Mouse (Mus musculus) heart, embryonic 14.5 days (tissue): ENCODE data around the gene Fam216a. TPM values are rescaled to one million over a fixed set of nuclear protein-coding genes. Genes with fewer than 3 reads are reported as not detected.
A peak's percentile ranks its signal among the peaks of the same experiment; 100 is the strongest.

Source experiments
- ATAC-seq: fragments of 200-750 bp; cut with Nextera tagmentation; 2 replicates; pipeline ENCODE4 v1.8.0; 2017; ENCODE audit warnings: low read depth, moderate TSS enrichment; ENCODE audit not compliant: insufficient number of reproducible peaks, insufficient read depth, low FRiP score
- H3K27ac ChIP-seq, 2 experiments: fragments of 200-500 bp in 1 of 2; fragments of 300-500 bp in 1 of 2; sonication (generic) in 1 of 2; replicated peaks in 1 of 2; 2 replicates each; pipeline ENCODE4 v1.5.1; 2012 to 2014; ENCODE audit warnings: low read depth in 2 of 2, low read length in 2 of 2, control low read depth in 1 of 2, mild to moderate bottlenecking in 1 of 2, mixed read lengths in 1 of 2; ENCODE audit not compliant: control insufficient read depth in 1 of 2, insufficient read depth in 1 of 2
- H3K27me3 ChIP-seq: fragments of 300-500 bp; sonication (generic); 2 replicates; pipeline ENCODE4 v1.6.1; 2014; ENCODE audit warnings: mild to moderate bottlenecking, low read length, control low read depth; ENCODE audit not compliant: control insufficient read depth, insufficient read depth
- H3K36me3 ChIP-seq: fragments of 300-500 bp; sonication (generic); 2 replicates; pipeline ENCODE4 v1.6.1; 2014; ENCODE audit warnings: mild to moderate bottlenecking, control low read depth, low read length, mixed read lengths; ENCODE audit not compliant: control insufficient read depth, insufficient read depth
- H3K4me1 ChIP-seq, 2 experiments: fragments of 200-500 bp in 1 of 2; fragments of 300-500 bp in 1 of 2; sonication (generic) in 1 of 2; 2 replicates each; pipeline ENCODE4 v1.6.1; 2012 to 2014; ENCODE audit warnings: low read length in 2 of 2, control low read depth in 1 of 2, mixed read lengths in 1 of 2; ENCODE audit not compliant: control insufficient read depth in 2 of 2, insufficient read depth in 2 of 2
- H3K4me2 ChIP-seq: fragments of 300-500 bp; sonication (generic); 2 replicates; pipeline ENCODE4 v1.6.1; 2014; ENCODE audit warnings: mild to moderate bottlenecking, low read length
- H3K4me3 ChIP-seq, 2 experiments: fragments of 200-500 bp in 1 of 2; fragments of 300-500 bp in 1 of 2; sonication (generic) in 1 of 2; 2 replicates each; pipeline ENCODE4 v1.5.1; 2012 to 2014; ENCODE audit warnings: low read length in 2 of 2, mild to moderate bottlenecking in 2 of 2, control low read depth in 1 of 2, low read depth in 1 of 2, moderate library complexity in 1 of 2; ENCODE audit not compliant: control insufficient read depth in 1 of 2, insufficient read depth in 1 of 2
- H3K9ac ChIP-seq: fragments of 300-500 bp; sonication (generic); 2 replicates; pipeline ENCODE4 v1.6.1; 2014; ENCODE audit warnings: mild to moderate bottlenecking, low read length
- H3K9me3 ChIP-seq: fragments of 300-500 bp; sonication (generic); 2 replicates; pipeline ENCODE4 v1.6.1; 2016; ENCODE audit warnings: low read length, control low read depth; ENCODE audit not compliant: control insufficient read depth
- WGBS: fragments of 180-500 bp; shearing (Covaris S2); extraction: QIAGEN DNeasy Blood & Tissue Kit; methylation state at CpG from one replicate; pipeline ENCODE4 v1.1.7; 2014; 5-methylcytosine and 5-hydroxymethylcytosine counted together
- polyA plus RNA-seq: library from polyadenylated mRNA; unstranded; fragments of >200 nt; fragmentation: Nextera tagmentation; extraction: Ambion mirVana; gene quantifications from 2 replicates; pipeline ENCODE4 v1.2.1, GENCODE M21; 2014

Fam216a gene
- polyA plus RNA-seq, 1 experiment from 2014 or later, result 64.5 TPM

DNA sequence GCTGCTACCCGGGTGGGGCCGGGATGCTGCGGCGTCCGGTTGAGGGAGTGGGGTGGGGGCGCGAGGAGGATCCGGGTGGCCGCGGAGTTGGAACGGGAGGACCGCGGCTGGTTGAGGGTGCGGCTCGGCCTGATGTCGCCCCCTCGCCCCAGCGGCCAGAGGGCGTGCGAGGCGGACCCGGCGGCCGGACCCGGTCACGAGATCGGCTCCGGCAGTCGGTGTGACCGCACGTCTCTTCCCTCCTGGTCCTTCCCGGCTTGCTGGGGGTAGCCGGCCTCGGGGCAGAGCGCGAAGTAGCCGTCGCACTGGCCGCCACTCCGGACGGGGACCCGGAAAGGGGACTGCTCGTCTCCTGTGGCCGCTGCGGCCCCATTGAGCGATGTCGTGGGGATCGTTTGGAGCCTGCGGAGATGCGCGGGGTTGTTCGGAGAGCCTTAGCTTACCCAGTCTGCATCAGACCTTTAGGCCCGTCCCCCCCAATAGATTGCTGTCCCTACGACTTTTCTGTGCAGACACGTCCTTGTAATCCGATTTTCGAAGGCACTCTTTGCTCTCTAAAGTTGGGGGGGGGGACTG, 17.6 kb downstream of the Fam216a start:
- Histone ChIP-seq H3K27ac (peak overlapping the region; percentile 9 to 85), H3K4me3 (peak overlapping the region; percentile 71 to 92), H3K9me3 (no peaks in the 10 kb centered on the region), H3K9ac (peak overlapping the region; percentile 93), H3K36me3 (peaks cover 18% of the 10 kb centered on the region), H3K27me3 (no peaks in the 10 kb centered on the region), H3K4me1 (peaks cover 3 to 10% of the 10 kb centered on the region in 2 experiments; a peak in 3 of 4 replicates), H3K4me2 (peak overlapping the region; percentile 80)
- peak; percentile 77 for ATAC-seq
- WGBS, result under 1% methylated on average over 54 of the region's 57 CpGs

DNA sequence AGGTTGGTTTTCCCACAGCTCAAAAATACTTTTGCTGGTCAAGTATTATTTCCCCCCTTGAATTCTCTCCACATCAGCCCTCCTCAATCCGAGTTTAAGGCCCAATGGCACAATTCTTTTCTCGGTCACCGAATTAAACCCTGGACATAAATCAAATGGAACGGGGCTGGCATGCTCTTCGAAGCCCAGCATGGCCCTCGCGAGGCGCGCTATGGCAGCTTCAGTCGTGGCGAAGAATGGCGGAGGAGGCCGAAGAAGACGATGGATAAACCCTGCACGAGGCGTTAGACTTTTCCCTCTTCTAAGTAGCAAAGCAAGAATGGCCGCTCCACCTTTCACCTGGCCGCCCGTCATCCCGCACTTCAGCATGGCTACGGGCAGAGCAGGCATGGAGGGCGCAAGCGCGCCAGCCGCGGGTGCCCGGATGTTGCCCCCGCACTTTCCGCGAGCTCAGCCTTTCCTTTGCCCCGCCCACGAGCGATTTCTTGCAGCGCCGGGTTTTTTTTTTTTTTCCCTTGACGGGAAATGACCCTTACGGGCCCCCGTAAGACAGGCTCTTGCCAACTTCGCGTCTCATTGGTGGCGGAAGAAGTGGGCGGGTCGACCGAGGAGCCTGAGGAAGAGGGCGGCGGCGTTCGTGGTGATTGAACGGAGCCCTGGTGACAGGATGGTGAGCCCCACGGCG, 18.2 kb downstream of the Fam216a start, which contains the start of the genes Rad9b and Vps29:
Gene Rad9b (minus strand): TSS at position 427 of the 685 bp plus-strand sequence.
Gene Vps29 (plus strand): TSS at position 563 of the 685 bp plus-strand sequence.
- peak within 1 kb of the TSS; percentile 93 for H3K9ac ChIP-seq
- H3K9me3 ChIP-seq, result no peaks in the 10 kb centered on the region
- 3% methylated on average over 51 of the region's 51 CpGs for WGBS
- no peaks in the 10 kb centered on the region for H3K27me3 ChIP-seq
- peak within 1 kb of the TSS; percentile 71 to 92 for H3K4me3 ChIP-seq
- H3K36me3 ChIP-seq, result peaks cover 16% of the 10 kb centered on the region
- peak; percentile 89 for ATAC-seq
- peak within 1 kb of the TSS; percentile 50 to 85 for H3K27ac ChIP-seq
- peak within 1 kb of the TSS; percentile 89 for H3K4me2 ChIP-seq
- H3K4me1 ChIP-seq, result peaks cover 3 to 10% of the 10 kb centered on the region in 2 experiments; a peak in 3 of 4 replicates

DNA sequence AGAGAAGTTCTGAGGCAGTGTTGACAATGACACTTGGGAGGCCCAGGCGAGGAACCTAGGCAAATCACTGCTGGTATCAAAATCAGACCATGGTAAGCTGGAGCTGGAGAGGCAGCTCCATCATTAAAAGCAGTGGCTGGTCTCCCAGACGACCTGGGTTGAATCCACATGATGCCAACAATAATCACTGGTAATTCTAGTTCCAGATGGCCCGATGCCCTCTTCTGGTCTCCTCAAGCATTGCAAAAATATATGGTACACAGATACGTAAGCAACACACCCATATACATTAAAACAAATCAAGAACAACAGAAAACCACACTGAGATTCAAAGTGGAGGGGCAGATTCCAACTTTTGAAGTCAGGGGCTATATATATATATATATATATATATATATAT, 26.4 kb downstream of the Fam216a start:
- Histone ChIP-seq H3K9ac (no peak overlapping the region), H3K4me2 (no peak overlapping the region), H3K27me3 (no peaks in the 10 kb centered on the region), H3K4me3 (no peak overlapping the region), H3K9me3 (no peaks in the 10 kb centered on the region), H3K36me3 (no peaks in the 10 kb centered on the region), H3K4me1 (peaks cover 0 to 4% of the 10 kb centered on the region in 2 experiments; a peak in 2 of 4 replicates), H3K27ac (no peak overlapping the region)
- WGBS, result 77% methylated on average over 4 of the region's 4 CpGs
- no peak for ATAC-seq

DNA sequence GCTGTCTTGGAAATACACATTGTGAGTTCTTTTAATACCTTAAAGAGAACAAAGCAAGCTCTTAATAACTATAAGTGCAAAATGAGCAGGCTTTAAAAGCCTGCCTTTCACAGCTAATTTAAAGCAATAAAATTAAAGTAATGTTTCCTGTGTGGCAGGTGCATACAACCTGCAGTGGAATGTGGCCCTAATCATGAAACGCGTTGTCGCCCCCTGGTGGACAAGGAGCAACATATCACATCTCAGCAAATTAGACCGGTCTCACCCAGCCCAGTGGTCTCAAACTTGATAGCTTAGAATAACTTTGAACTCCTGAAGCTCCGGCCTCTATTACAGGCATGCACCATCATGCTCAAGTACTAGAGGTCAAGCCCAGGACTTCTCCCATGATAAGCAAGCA, 27.9 kb downstream of the Fam216a start:
- Histone ChIP-seq H3K4me2 (no peak overlapping the region), H3K4me1 (peaks cover 0 to 4% of the 10 kb centered on the region in 2 experiments; a peak in 1 of 4 replicates), H3K9me3 (no peaks in the 10 kb centered on the region), H3K4me3 (no peak overlapping the region), H3K9ac (no peak overlapping the region), H3K27me3 (no peaks in the 10 kb centered on the region), H3K36me3 (no peaks in the 10 kb centered on the region), H3K27ac (no peak overlapping the region)
- 6% methylated on average over 5 of the region's 5 CpGs for WGBS
- ATAC-seq, result no peak

DNA sequence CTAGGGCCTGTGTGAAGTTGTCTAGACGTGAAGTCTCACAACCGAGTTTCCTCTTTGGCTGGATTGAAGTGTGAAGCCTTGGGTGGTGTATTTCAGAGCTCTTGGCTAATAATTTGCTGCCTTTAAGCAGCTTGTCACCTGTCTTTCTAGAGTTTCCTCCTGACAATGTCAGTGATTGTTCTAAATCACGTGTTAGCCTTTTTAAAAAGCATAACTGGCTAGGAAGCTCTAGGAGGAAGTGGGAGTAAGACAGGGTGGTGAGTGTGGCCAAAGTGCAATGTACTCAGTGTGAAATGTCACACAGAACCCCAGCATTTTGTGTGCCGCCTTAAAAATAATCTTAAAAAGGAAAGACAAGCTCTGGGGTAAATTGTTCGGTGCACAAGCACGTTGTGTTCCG, 28.4 kb downstream of the Fam216a start:
- H3K36me3 ChIP-seq, result no peaks in the 10 kb centered on the region
- no peaks in the 10 kb centered on the region for H3K9me3 ChIP-seq
- no peaks in the 10 kb centered on the region for H3K27me3 ChIP-seq
- ATAC-seq, result no peak
- H3K4me3 ChIP-seq, result no peak overlapping the region
- no peak overlapping the region for H3K9ac ChIP-seq
- 50% methylated on average over 7 of the region's 7 CpGs for WGBS
- H3K4me1 ChIP-seq, result peaks cover 0 to 4% of the 10 kb centered on the region in 2 experiments; a peak in 1 of 4 replicates
- no peak overlapping the region for H3K4me2 ChIP-seq
- H3K27ac ChIP-seq, result no peak overlapping the region

DNA sequence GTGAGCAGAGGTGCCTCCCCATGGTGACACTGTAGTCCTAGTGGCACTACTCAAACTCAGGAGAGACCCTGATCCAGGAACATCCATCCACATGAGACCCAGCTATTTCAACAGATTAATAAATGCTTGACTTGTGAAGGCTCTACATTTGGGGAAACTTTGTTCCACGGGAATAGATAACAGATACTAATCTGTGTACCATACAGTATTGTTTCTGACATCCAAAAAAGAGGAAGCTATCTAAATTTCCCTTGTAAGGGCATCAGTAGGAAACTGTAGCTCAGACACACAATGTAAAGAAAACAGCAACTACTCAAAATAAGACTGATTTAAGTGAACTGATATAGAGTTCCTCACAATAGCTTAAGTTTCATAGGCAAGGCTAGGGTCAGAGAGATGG, 29.3 kb downstream of the Fam216a start:
- 66% methylated on average over 1 of the region's 1 CpGs for WGBS

DNA sequence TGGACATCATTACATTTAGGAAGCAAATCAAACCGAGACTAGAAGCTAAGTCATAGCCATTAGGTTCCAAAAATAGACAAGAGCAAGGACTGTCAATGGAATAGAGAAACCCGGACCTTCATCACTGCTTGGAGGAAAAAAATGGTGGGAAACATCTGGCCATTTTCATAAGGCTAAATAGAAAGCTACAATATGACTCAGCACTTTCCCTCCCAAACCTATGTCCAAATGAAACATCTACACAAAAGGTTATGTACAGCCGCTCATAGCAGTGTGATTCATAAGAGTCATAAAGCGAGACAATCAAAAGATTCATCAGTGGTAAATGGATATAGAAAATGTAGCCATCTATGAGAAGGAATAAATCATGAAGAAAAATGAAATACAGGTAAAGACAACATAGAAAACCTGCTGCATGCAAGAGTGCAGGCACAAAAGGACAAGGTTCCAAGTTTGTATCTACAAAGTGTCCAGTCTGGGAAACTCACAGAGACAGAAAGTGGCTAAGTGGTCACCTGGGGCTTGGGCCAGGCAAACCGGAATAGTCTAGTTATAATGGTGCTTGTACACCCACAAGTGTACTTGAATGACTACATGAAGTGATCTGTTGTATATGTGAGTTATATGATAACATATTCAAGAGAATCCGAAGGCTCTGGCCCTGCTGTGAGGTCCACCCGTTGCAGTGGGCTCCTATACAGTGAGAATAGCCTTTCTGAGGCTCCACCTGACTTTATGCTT, 35.4 kb downstream of the Fam216a start:
- WGBS, result 80% methylated on average over 7 of the region's 7 CpGs
- H3K27me3 ChIP-seq, result no peaks in the 10 kb centered on the region
- no peaks in the 10 kb centered on the region for H3K36me3 ChIP-seq
- no peak overlapping the region for H3K4me3 ChIP-seq
- ATAC-seq, result no peak
- no peak overlapping the region for H3K9ac ChIP-seq
- no peaks in the 10 kb centered on the region for H3K4me1 ChIP-seq
- no peak overlapping the region for H3K27ac ChIP-seq
- H3K4me2 ChIP-seq, result no peak overlapping the region
- no peaks in the 10 kb centered on the region for H3K9me3 ChIP-seq

More for the DNA sequence above, 29.3 kb downstream of the Fam216a start:
- H3K27me3 ChIP-seq, result no peaks in the 10 kb centered on the region
- H3K4me1 ChIP-seq, result peaks cover 0 to 4% of the 10 kb centered on the region in 2 experiments; a peak in 1 of 4 replicates
- no peak overlapping the region for H3K27ac ChIP-seq
- H3K36me3 ChIP-seq, result no peaks in the 10 kb centered on the region
- H3K9me3 ChIP-seq, result no peaks in the 10 kb centered on the region
- H3K4me3 ChIP-seq, result no peak overlapping the region
- H3K9ac ChIP-seq, result no peak overlapping the region
- ATAC-seq, result no peak
- no peak overlapping the region for H3K4me2 ChIP-seq
